Mouse (Mus musculus): ENCODE measurements around the gene Stap2.

Gene Stap2

GRCm38 (mm10) chr17:55959946-55960740 lies 45.2 kb downstream of the Stap2 start:
- no peak for DNase-seq (ENCODE audit: low read depth, low spot score)

- DNase-seq (ENCODE audit: low read depth, low spot score), result peak; percentile 95
Measured at GRCm38 (mm10) chr17:55958918-55959728, 46.3 kb downstream of the Stap2 start, which contains the start of gene Yju2. Gene Yju2, plus strand, starts transcription at chr17:55959099.

GRCm38 (mm10) chr17:55958584-55958886 lies 46.8 kb downstream of the Stap2 start:
- DNase-seq (ENCODE audit: low read depth, low spot score), result no peak

- DNase-seq (ENCODE audit: low read depth, low spot score), result no peak
Measured at GRCm38 (mm10) chr17:55957726-55958583, 47.4 kb downstream of the Stap2 start.

GRCm38 (mm10) chr17:55957168-55957567 lies 48.2 kb downstream of the Stap2 start:
- DNase-seq (ENCODE audit: low read depth, low spot score), result peak; percentile 54

- DNase-seq (ENCODE audit: low read depth, low spot score), result no peak
Measured at GRCm38 (mm10) chr17:55956591-55956990, 48.8 kb downstream of the Stap2 start.

- no peak for DNase-seq (ENCODE audit: low read depth, low spot score)
Measured at GRCm38 (mm10) chr17:55956129-55956528, 49.3 kb downstream of the Stap2 start.

GRCm38 (mm10) chr17:55954229-55954628 lies 51.2 kb downstream of the Stap2 start:
- DNase-seq (ENCODE audit: low read depth, low spot score), result no peak

- DNase-seq (ENCODE audit: low read depth, low spot score), result no peak
Measured at GRCm38 (mm10) chr17:55953751-55954150, 51.6 kb downstream of the Stap2 start.

GRCm38 (mm10) chr17:55952447-55953027 lies 52.8 kb downstream of the Stap2 start, which contains the start of gene Ebi3:
Gene Ebi3, plus strand, starts transcription at chr17:55952640.
- DNase-seq (ENCODE audit: low read depth, low spot score), result no peak

GRCm38 (mm10) chr17:55952041-55952440 lies 53.3 kb downstream of the Stap2 start:
- DNase-seq (ENCODE audit: low read depth, low spot score), result no peak

GRCm38 (mm10) chr17:55950601-55951000 lies 54.8 kb downstream of the Stap2 start:
- no peak for DNase-seq (ENCODE audit: low read depth, low spot score)

GRCm38 (mm10) chr17:55949400-55949799 lies 56.0 kb downstream of the Stap2 start, which contains the start of gene Zfp119b:
Gene Zfp119b, minus strand, starts transcription at chr17:55949500.
- no peak for DNase-seq (ENCODE audit: low read depth, low spot score)

GRCm38 (mm10) chr17:55948647-55949046 lies 56.7 kb downstream of the Stap2 start:
- DNase-seq (ENCODE audit: low read depth, low spot score), result no peak

Measured in forelimb bud, embryonic 11.5 days (tissue).